Mouse (Mus musculus): Measurements from ENCODE around the gene Zfp455.
"Not testable (repeated sequence)": the region's sequence is repeated elsewhere in the genome, so short reads cannot be mapped to it uniquely, and the experiment has no call there.

Gene Zfp455

DNA sequence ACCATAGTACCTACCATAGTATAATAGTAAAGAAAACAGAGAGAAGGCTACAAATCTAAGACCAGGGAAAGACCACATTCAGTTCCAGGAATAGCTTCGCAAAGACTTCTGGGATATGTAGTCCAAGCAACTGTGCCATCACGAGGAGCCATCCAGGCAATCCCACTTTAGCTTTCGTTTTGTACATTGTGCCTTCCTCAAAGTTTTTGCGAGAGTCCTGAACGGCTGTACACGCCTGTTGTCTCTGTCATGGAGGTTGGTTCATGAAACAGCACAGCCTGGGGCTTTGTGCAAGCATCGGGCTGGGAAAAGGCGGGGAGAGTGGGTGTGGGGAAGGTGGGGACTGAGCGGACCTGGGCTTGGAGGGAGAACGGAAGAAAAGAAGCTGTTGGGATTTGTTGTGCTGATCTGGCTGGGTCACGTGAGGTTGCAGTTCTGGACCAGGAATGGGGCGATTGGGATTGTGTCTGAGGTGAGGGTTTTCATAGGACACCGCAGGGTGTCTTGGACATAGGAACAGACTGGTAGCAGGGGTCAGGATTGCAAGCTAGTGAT lies at the start of gene Zfp455:
Zfp455 (plus strand) TSS at position 167 of the 555 bp plus-strand sequence.
- ATAC-seq (ENCODE audit: low TSS enrichment), result peak; percentile 98

DNA sequence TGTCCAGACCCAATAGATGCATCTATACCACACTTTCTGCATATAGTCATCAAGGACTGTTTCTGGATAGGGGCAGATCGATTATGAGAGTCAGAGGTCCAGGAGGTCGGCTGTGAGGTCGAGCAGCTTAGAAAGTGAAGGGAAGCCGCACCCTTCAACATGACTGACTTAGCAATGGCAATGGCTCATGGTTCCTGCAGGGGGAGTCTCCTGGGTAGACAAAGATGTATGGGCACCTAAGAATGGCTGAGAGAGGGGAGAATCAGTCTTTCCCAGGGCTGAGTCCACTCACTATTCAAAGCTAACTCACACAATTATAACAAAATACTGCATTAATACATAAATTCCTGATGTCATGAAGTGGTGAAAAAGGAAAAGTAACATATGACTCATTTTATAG lies 28.2 kb upstream of the Zfp455 start:
- not testable (repeated sequence) for ATAC-seq (ENCODE audit: low TSS enrichment)

DNA sequence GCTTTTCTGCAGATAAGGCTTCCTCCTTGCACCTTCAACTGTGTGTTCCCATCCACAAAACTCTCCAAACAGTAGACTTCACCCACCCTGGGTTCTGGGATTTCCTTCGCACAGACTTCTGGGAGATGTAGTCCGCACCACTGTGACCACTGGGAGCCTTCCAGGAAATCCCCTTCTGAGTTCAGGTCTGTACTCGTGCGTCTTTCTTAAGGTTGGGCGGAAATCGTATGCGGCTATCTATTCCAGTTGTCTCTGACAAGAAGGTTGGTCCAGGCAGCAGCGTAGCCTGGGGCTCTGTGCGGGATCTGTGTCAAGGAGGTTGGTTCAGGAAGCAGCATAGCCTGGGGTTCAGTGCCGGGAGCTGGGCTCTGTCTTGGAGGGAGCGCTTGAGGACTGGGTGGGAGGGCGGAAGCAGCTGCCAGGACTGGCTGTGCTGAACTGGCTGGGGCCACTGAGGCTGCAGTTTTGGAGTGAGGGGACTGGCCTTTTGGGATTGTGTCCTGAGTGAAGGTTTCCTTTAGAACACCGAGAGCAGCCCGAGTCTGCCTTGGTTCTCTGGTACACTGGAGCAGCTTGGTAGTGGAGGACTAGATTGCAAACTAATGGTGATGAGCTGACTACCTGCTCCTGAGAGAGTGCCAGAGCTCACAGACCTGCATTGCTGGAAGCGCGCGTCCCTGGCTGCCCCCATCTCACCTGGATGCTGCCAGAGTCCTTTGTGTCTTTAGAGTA lies 21.1 kb upstream of the Zfp455 start, which contains the start of gene Rsl1:
Rsl1 (plus strand) TSS at position 192 of the 732 bp plus-strand sequence.
- peak; percentile 99 for ATAC-seq (ENCODE audit: low TSS enrichment)

DNA sequence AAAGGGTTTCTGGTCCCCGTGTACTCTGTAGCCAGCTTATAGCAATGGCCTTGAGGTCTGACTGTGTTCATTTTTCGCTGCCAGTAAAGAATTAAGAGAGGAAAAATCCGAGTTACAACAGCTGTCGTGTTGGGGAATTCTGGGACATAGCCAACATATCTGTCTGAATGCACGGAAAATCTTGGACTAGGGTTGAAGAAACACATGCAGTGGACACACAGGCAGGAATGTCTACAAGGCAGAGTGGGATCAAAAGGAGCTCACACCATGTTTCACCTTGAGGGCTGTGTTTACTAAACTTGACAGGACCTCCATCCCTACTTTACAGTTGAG lies 20.6 kb upstream of the Zfp455 start:
- no peak for ATAC-seq (ENCODE audit: low TSS enrichment)

DNA sequence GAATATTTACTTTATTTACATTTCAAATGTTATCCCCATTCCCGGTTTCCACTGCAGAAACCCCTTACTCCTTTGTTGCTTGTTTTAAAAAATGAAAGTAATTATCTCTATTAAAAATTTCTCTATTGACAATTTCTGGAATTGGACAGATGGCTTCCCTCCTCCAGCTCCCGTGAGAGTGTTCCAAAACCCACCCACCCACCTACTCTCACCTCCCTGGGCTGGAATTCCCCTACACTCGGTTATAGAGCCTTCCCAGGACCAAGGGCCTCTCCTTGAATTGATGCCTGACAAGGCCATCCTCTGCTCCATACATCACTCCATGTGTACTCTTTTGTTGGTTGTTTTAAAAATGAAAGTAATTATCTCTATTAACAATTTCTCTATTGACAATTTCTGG lies 7.3 kb downstream of the Zfp455 start:
- ATAC-seq (ENCODE audit: low TSS enrichment), result no peak

DNA sequence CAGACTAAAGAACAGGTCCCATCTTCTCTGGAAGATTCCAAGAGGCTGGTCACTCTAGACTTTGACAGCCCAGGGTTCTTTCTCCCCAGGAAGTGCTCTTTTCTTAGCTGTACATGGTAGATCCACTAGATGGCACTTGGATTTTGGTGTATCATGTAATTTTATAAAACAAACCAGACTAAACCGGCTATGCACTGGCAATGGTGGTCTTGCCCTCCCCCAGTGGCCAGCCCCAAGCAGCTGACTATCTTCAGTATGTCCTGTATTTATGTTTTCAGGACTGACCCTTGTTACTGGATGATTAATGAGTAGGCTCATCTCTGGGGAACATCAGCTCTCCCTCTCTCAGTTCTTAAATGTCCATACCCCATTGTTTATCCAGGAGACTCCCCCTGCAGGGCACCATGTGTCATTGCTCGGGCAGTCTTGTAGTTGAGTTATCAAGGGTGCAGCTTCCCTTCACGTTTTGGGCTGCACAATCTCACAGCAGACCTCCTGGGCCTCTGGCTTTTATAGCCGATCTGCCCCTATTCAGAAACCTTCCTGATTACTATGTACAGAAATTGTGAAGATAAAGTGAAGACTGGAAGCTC lies 19.8 kb downstream of the Zfp455 start:
- ATAC-seq (ENCODE audit: low TSS enrichment), result no peak
